Mouse (Mus musculus): ENCODE measurements around the gene Otulin.

- TF ChIP-seq POLR2A (IDR thresholded peaks at IDR 0.05; ENCODE audit: extremely low read depth, insufficient read depth, low read length) (no peak), CTCF (IDR thresholded peaks at IDR 0.05; ENCODE audit: low read depth, low read length) (no peak)
Observed at GRCm38 (mm10) chr15:27619683-27620082, 10.8 kb downstream of the Otulin start.

Data from liver, adult 2 months (tissue).